Mouse (Mus musculus) lung, adult 2 months (tissue): ENCODE results near the gene Pgs1.

Experiments
- CTCF ChIP-seq: fragments of 200-500 bp; IDR thresholded peaks from 2 replicates; pipeline ENCODE4 v1.5.1; 2011; ENCODE audit warnings: mild to moderate bottlenecking, low read length, control low read depth; ENCODE audit not compliant: insufficient read depth
- POLR2A ChIP-seq: fragments of 200-500 bp; IDR thresholded peaks from 2 replicates; pipeline ENCODE4 v1.6.1; 2011; ENCODE audit warnings: low read depth, mild to moderate bottlenecking, control low read depth, low read length, borderline replicate concordance; ENCODE audit errors: extremely low read depth

DNA sequence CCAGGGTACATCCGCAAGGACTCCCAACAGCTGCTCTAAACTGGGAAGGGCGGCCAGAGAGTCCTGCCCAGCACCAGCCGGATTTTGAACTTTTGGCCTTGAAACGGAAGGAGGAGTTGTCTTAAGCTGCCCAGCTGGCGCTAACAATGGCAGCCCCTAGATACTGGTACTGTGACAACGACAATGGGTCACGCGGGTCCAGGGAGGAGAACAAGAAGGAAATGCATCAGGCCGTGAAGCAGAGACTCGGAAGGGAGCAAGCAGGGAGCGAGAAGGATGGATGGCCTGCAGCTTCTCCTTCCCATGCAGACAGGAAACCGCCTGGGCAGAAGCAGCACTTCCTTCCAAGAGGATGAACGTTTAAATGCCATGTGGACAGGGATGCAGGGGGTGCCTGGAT, 30.5 kb upstream of the Pgs1 start:
- TF ChIP-seq CTCF (no peak), POLR2A (no peak)
